Mouse (Mus musculus) CH12.LX (cell line): ENCODE results near the gene Rbm6. TPM values are rescaled to one million over a fixed set of nuclear protein-coding genes. Genes with fewer than 3 reads are reported as not detected.

Source experiments
- DNase-seq: peaks from one replicate; pipeline ENCODE4 v3.0.0-alpha.2; 2013; ENCODE audit errors: extremely low read depth
- H3K27ac ChIP-seq: 2 replicates; pipeline ENCODE4 v1.5.1; 2012; ENCODE audit warnings: low read depth, mild to moderate bottlenecking, control low read depth, moderate library complexity; ENCODE audit not compliant: insufficient read depth
- H3K27me3 ChIP-seq: replicated peaks from 2 replicates; pipeline ENCODE3; 2012; ENCODE audit warnings: inconsistent platforms
- H3K36me3 ChIP-seq, 2 experiments: replicated peaks in 1 of 2; 2 replicates each; pipeline versions ENCODE3 to v1.6.1; 2012; ENCODE audit warnings: inconsistent platforms in 1 of 2, low read length in 1 of 2, mild to moderate bottlenecking in 1 of 2, mixed read lengths in 1 of 2, moderate library complexity in 1 of 2; ENCODE audit not compliant: control insufficient read depth in 1 of 2, insufficient read depth in 1 of 2
- H3K4me1 ChIP-seq, 2 experiments: 2 replicates each; pipeline ENCODE4 v1.6.1; 2012; ENCODE audit warnings: inconsistent platforms in 1 of 2, moderate library complexity in 1 of 2; ENCODE audit not compliant: insufficient read depth in 2 of 2, control insufficient read depth in 1 of 2
- H3K4me2 ChIP-seq: 2 replicates; pipeline ENCODE4 v1.6.1; 2012; ENCODE audit warnings: low read depth, mild to moderate bottlenecking, control low read depth; ENCODE audit not compliant: poor library complexity, insufficient read depth, severe bottlenecking
- H3K4me3 ChIP-seq, 3 experiments: fragments of 150-350 bp in 1 of 3; sonication (generic) in 1 of 3; replicated peaks in 1 of 3; 2 replicates each; pipeline versions ENCODE3 to v1.5.1; 2011 to 2012; ENCODE audit warnings: low read depth in 2 of 3, low read length in 2 of 3, mild to moderate bottlenecking in 2 of 3, moderate library complexity in 2 of 3, control low read depth in 1 of 3, improper control_type of control experiment in 1 of 3, inconsistent platforms in 1 of 3, mixed read lengths in 1 of 3; ENCODE audit not compliant: poor library complexity in 1 of 3
- H3K79me2 ChIP-seq: replicated peaks from 2 replicates; pipeline ENCODE4 v1.6.1; 2012; ENCODE audit warnings: mild to moderate bottlenecking, moderate library complexity; ENCODE audit not compliant: control insufficient read depth, poor library complexity, insufficient read depth, severe bottlenecking; ENCODE audit errors: extremely low read depth
- H3K9ac ChIP-seq: 2 replicates; pipeline ENCODE4 v1.6.1; 2012; ENCODE audit warnings: low read depth, mild to moderate bottlenecking, control low read depth, moderate library complexity; ENCODE audit not compliant: insufficient read depth
- H3K9me3 ChIP-seq: replicated peaks from 2 replicates; pipeline ENCODE3; 2012; ENCODE audit warnings: low read length, inconsistent platforms, mixed read lengths
- BHLHE40 ChIP-seq: IDR thresholded peaks from 2 replicates; pipeline ENCODE4 v1.6.1; 2011; ENCODE audit warnings: mild to moderate bottlenecking, low read depth, low read length, improper control_type of control experiment
- CHD1 ChIP-seq: IDR thresholded peaks from 2 replicates; pipeline ENCODE4 v1.6.1; 2012; ENCODE audit warnings: low read depth, low read length, improper control_type of control experiment, inconsistent platforms
- EP300 ChIP-seq: IDR thresholded peaks from 2 replicates; pipeline ENCODE4 v1.6.1; 2011; ENCODE audit warnings: low read length, improper control_type of control experiment
- ETS1 ChIP-seq: conservative IDR thresholded peaks from 2 replicates; pipeline ENCODE4 v1.6.1; 2012; ENCODE audit warnings: low read depth, mild to moderate bottlenecking, inconsistent platforms, low read length, improper control_type of control experiment, moderate library complexity
- GABPA ChIP-seq: IDR thresholded peaks from 2 replicates; pipeline ENCODE4 v1.6.1; 2012; ENCODE audit warnings: low read depth, low read length, improper control_type of control experiment, inconsistent platforms; ENCODE audit not compliant: insufficient replicate concordance
- HCFC1 ChIP-seq: IDR thresholded peaks from 2 replicates; pipeline ENCODE4 v1.6.1; 2012; ENCODE audit warnings: low read depth, mild to moderate bottlenecking, inconsistent platforms, low read length, improper control_type of control experiment
- IRF4 ChIP-seq: IDR thresholded peaks from 2 replicates; pipeline ENCODE4 v1.6.1; 2014; ENCODE audit warnings: low read depth, mild to moderate bottlenecking, inconsistent platforms, low read length, improper control_type of control experiment
- JUND ChIP-seq: conservative IDR thresholded peaks from 2 replicates; pipeline ENCODE4 v1.6.1; 2011; ENCODE audit warnings: low read depth, low read length, improper control_type of control experiment
- KAT2A ChIP-seq: IDR thresholded peaks from 2 replicates; pipeline ENCODE4 v1.6.1; 2012; ENCODE audit warnings: low read length, improper control_type of control experiment, inconsistent platforms; ENCODE audit not compliant: insufficient replicate concordance
- MAFK ChIP-seq: IDR thresholded peaks from 2 replicates; pipeline ENCODE4 v1.6.1; 2011; ENCODE audit warnings: low read length, improper control_type of control experiment; ENCODE audit not compliant: insufficient replicate concordance
- MAX ChIP-seq: IDR thresholded peaks from 2 replicates; pipeline ENCODE4 v1.6.1; 2011; ENCODE audit warnings: low read length, improper control_type of control experiment
- MEF2A ChIP-seq: IDR thresholded peaks from 2 replicates; pipeline ENCODE4 v1.6.1; 2014; ENCODE audit warnings: low read depth, mild to moderate bottlenecking, inconsistent platforms, low read length, improper control_type of control experiment, borderline replicate concordance
- MXI1 ChIP-seq: IDR thresholded peaks from 2 replicates; pipeline ENCODE4 v1.6.1; 2011; ENCODE audit warnings: mild to moderate bottlenecking, low read depth, low read length, improper control_type of control experiment
- MYC ChIP-seq: IDR thresholded peaks from 2 replicates; pipeline ENCODE4 v1.6.1; 2011; ENCODE audit warnings: low read depth, mild to moderate bottlenecking, improper control_type of control experiment, low read length
- NELFE ChIP-seq: IDR thresholded peaks from 2 replicates; pipeline ENCODE4 v1.6.1; 2011; ENCODE audit warnings: low read depth, low read length, improper control_type of control experiment
- NRF1 ChIP-seq: IDR thresholded peaks from 2 replicates; pipeline ENCODE4 v1.6.1; 2014; ENCODE audit warnings: low read depth, mild to moderate bottlenecking, inconsistent platforms, low read length, improper control_type of control experiment, moderate library complexity
- PAX5 ChIP-seq: IDR thresholded peaks from 2 replicates; pipeline ENCODE4 v1.6.1; 2012; ENCODE audit warnings: low read length, inconsistent platforms, mixed read lengths
- POLR2AphosphoS2 ChIP-seq: IDR thresholded peaks from 2 replicates; pipeline ENCODE4 v1.6.1; 2011; ENCODE audit warnings: low read depth, low read length, improper control_type of control experiment
- RCOR1 ChIP-seq: conservative IDR thresholded peaks from 2 replicates; pipeline ENCODE4 v1.6.1; 2012; ENCODE audit warnings: low read depth, mild to moderate bottlenecking, inconsistent platforms, low read length, improper control_type of control experiment
- SIN3A ChIP-seq: IDR thresholded peaks from 2 replicates; pipeline ENCODE4 v1.6.1; 2012; ENCODE audit warnings: low read length, improper control_type of control experiment, inconsistent platforms
- SMC3 ChIP-seq: IDR thresholded peaks from 2 replicates; pipeline ENCODE4 v1.6.1; 2011; ENCODE audit warnings: low read depth, low read length, improper control_type of control experiment
- UBTF ChIP-seq: IDR thresholded peaks from 2 replicates; pipeline ENCODE4 v1.6.1; 2012; ENCODE audit warnings: low read depth, mild to moderate bottlenecking, inconsistent platforms, low read length, improper control_type of control experiment, moderate library complexity
- USF2 ChIP-seq: conservative IDR thresholded peaks from 2 replicates; pipeline ENCODE4 v1.6.1; 2011; ENCODE audit warnings: low read depth, low read length, improper control_type of control experiment
- ZC3H11A ChIP-seq: IDR thresholded peaks from 2 replicates; pipeline ENCODE4 v1.6.1; 2012; ENCODE audit warnings: low read depth, mild to moderate bottlenecking, inconsistent platforms, low read length, improper control_type of control experiment
- ZMIZ1 ChIP-seq: IDR thresholded peaks from 2 replicates; pipeline ENCODE4 v1.6.1; 2012; ENCODE audit warnings: low read depth, mild to moderate bottlenecking, inconsistent platforms, low read length, improper control_type of control experiment
- ZNF384 ChIP-seq: IDR thresholded peaks from 2 replicates; pipeline ENCODE4 v1.6.1; 2012; ENCODE audit warnings: low read depth, low read length, improper control_type of control experiment, inconsistent platforms
- dilution Hi-C: fragments of 300-500 bp; cut with MboI; formaldehyde crosslinking; loops from 2 replicates; pipeline ENCODE4 v1.14.3; 2020; ENCODE audit warnings: low sequenced_read_pairs; ENCODE audit not compliant: extremely low pct_unique_long_range_greater_than_20kb, extremely low pct_ligation_motif_present
- in situ Hi-C: fragments of 300-500 bp; cut with MboI; formaldehyde crosslinking; loops from 3 replicates; pipeline ENCODE4 v1.14.3; 2019; ENCODE audit warnings: low sequenced_read_pairs, low pct_ligation_motif_present, low pct_unique_long_range_greater_than_20kb, mixed read lengths
- polyA plus RNA-seq: library from polyadenylated mRNA; unstranded; fragments of >175 nt; gene quantifications from 2 replicates; pipeline ENCODE4 v1.2.1, GENCODE M21; 2012; ENCODE audit warnings: low read depth; ENCODE audit not compliant: insufficient read length
- total RNA-seq, 2 experiments: library from RNA; depleted of rRNA; stranded (reverse); fragments of 300-350 nt in 1 of 2; fragments of >200 nt in 1 of 2; gene quantifications; 2 replicates each; pipeline ENCODE4 v1.2.3; 2012 to 2014

Rbm6 gene
- total and polyA plus RNA-seq, 3 experiments = 39.1 to 56.6 (median 43.3) TPM

- Histone ChIP-seq H3K4me2 (no peak overlapping the region), H3K27ac (no peak overlapping the region), H3K9ac (no peak overlapping the region), H3K79me2 (no peaks in the 10 kb centered on the region; the same call in 1 of the 2 replicates), H3K36me3 (peaks cover 48 to 75% of the 10 kb centered on the region in 2 experiments), H3K4me1 (no peaks in the 10 kb centered on the region), H3K9me3 (no peaks in the 10 kb centered on the region), H3K27me3 (no peaks in the 10 kb centered on the region), H3K4me3 (no peak overlapping the region)
- DNase-seq = no peak
- TF ChIP-seq IRF4 (no peak), KAT2A (no peak), NRF1 (no peak), NELFE (no peak), CHD1 (no peak), MAFK (no peak), ZMIZ1 (no peak), RCOR1 (no peak), SMC3 (no peak), MYC (no peak), POLR2AphosphoS2 (no peak), ZC3H11A (no peak), EP300 (no peak), PAX5 (no peak), ETS1 (no peak), USF2 (no peak)
- dilution Hi-C loops = no loop called here
- in situ Hi-C loops = no loop called here
These were observed 90.4 kb downstream of the Rbm6 start for GRCm38 (mm10) chr9:107782536-107783203.

GRCm38 (mm10) chr9:107776809-107777208 lies 96.2 kb downstream of the Rbm6 start:
- no peaks in the 10 kb centered on the region for H3K9me3 ChIP-seq
- H3K27me3 ChIP-seq = no peaks in the 10 kb centered on the region
- in situ Hi-C loops (no loop called here), dilution Hi-C loops (no loop called here)
- H3K4me3 ChIP-seq = no peak overlapping the region
- H3K4me1 ChIP-seq = peaks cover 0 to under 1% of the 10 kb centered on the region in 2 experiments; a peak in 1 of 4 replicates
- no peak overlapping the region for H3K9ac ChIP-seq
- H3K27ac ChIP-seq = no peak overlapping the region
- no peak overlapping the region for H3K4me2 ChIP-seq
- TF ChIP-seq BHLHE40 (no peak), SIN3A (no peak), USF2 (no peak), RCOR1 (no peak), MXI1 (no peak), ZC3H11A (no peak), JUND (no peak), MAX (no peak), POLR2AphosphoS2 (no peak), ZMIZ1 (no peak), ETS1 (no peak), HCFC1 (no peak), UBTF (no peak), GABPA (no peak), MEF2A (no peak), PAX5 (no peak), ZNF384 (no peak)
- no peak for DNase-seq
- H3K79me2 ChIP-seq = peaks cover 1% of the 10 kb centered on the region; the same call in 1 of the 2 replicates
- H3K36me3 ChIP-seq = peaks cover 36 to 67% of the 10 kb centered on the region in 2 experiments
